Mouse (Mus musculus): Measurements from ENCODE around the gene Nup98. TPM values are rescaled to one million over a fixed set of nuclear protein-coding genes. Genes with fewer than 3 reads are reported as not detected.

The Nup98 gene
- polyA plus RNA-seq, 1 experiment from 2014 or later = 30.0 TPM

- H3K79me2 ChIP-seq (ENCODE audit: inconsistent target) = no peaks in the 10 kb centered on the region
- WGBS (ENCODE audit: missing documents) = 81% methylated on average over 4 of the region's 4 CpGs
- H3K27ac ChIP-seq = no peak overlapping the region
- H3K36me3 ChIP-seq (ENCODE audit: inconsistent target) = no peaks in the 10 kb centered on the region; the same call in 1 of the 2 replicates
- H3K4me3 ChIP-seq (ENCODE audit: inconsistent target) = no peak overlapping the region
Measured at GRCm38 (mm10) chr7:102087336-102087735, 122.6 kb downstream of the Nup98 start.

DNA sequence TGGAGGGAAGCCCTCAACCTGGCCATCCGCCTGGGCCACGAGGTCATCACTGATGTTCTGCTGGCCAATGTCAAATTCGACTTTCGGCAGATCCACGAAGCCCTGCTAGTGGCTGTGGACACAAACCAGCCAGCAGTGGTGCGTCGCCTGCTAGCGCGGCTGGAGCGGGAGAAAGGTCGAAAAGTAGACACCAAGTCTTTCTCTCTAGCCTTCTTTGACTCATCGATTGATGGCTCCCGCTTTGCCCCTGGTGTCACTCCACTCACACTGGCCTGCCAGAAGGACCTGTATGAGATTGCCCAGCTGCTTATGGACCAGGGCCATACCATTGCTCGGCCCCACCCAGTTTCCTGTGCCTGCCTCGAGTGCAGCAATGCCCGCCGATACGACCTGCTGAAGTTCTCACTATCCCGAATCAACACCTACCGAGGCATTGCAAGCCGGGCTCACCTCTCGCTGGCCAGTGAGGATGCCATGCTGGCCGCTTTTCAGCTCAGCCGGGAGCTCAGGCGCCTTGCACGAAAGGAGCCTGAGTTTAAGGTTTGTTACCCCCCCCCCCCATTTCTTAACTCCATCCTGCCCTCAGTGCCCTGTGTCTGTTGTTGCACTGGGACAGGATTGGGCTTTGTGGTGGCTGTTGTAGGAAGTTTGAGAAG is 125.8 kb downstream of the Nup98 start:
- Histone ChIP-seq H3K27ac (no peak overlapping the region), H3K4me3 (ENCODE audit: inconsistent target) (no peak overlapping the region), H3K79me2 (ENCODE audit: inconsistent target) (no peaks in the 10 kb centered on the region), H3K36me3 (ENCODE audit: inconsistent target) (peaks cover 23% of the 10 kb centered on the region)
- WGBS (ENCODE audit: missing documents) = 94% methylated on average over 26 of the region's 26 CpGs

- Histone ChIP-seq H3K27ac (no peak within 1 kb of the TSS), H3K79me2 (ENCODE audit: inconsistent target) (no peaks in the 10 kb centered on the region), H3K36me3 (ENCODE audit: inconsistent target) (peaks cover 28% of the 10 kb centered on the region), H3K4me3 (ENCODE audit: inconsistent target) (no peak within 1 kb of the TSS)
- 80% methylated on average over 5 of the region's 5 CpGs for WGBS (ENCODE audit: missing documents)
Measured at GRCm38 (mm10) chr7:102082816-102083215, 127.2 kb downstream of the Nup98 start, which contains the start of gene Trpc2. Gene Trpc2 (plus strand): TSS chr7:102083116.

DNA sequence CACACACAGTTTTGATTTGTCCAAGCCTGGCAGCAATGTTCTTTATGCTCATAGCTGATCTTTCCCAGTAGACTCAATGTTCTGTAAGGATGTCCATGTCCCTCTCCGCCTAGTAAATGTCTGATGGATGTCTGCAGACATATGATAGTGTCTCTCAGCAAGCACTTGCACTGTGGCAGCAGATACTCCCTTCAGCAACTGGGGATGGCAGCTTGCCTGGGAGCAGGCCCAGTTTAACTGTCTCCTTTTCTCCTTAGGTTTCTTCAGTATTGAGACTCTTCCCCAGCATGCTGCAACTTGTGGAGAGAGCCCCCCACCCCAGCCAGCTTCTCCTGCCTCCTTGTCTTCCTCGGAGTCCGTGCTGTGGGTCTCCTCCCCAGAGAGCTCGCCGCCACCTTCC is 128.2 kb downstream of the Nup98 start:
- no peak overlapping the region for H3K4me3 ChIP-seq (ENCODE audit: inconsistent target)
- H3K79me2 ChIP-seq (ENCODE audit: inconsistent target) = no peaks in the 10 kb centered on the region
- no peak overlapping the region for H3K27ac ChIP-seq
- H3K36me3 ChIP-seq (ENCODE audit: inconsistent target) = peaks cover 28% of the 10 kb centered on the region
- 98% methylated on average over 5 of the region's 5 CpGs for WGBS (ENCODE audit: missing documents)

GRCm38 (mm10) chr7:102080311-102080710 is 129.7 kb downstream of the Nup98 start:
- Histone ChIP-seq H3K27ac (no peak overlapping the region), H3K79me2 (ENCODE audit: inconsistent target) (no peaks in the 10 kb centered on the region), H3K4me3 (ENCODE audit: inconsistent target) (no peak overlapping the region), H3K36me3 (ENCODE audit: inconsistent target) (peaks cover 35% of the 10 kb centered on the region)
- WGBS (ENCODE audit: missing documents) = 94% methylated on average over 8 of the region's 8 CpGs

- Histone ChIP-seq H3K79me2 (ENCODE audit: inconsistent target) (no peaks in the 10 kb centered on the region), H3K4me3 (ENCODE audit: inconsistent target) (no peak overlapping the region), H3K27ac (no peak overlapping the region), H3K36me3 (ENCODE audit: inconsistent target) (peaks cover 38% of the 10 kb centered on the region)
- 79% methylated on average over 7 of the region's 7 CpGs for WGBS (ENCODE audit: missing documents)
Measured at GRCm38 (mm10) chr7:102078517-102078916, 131.5 kb downstream of the Nup98 start.

DNA sequence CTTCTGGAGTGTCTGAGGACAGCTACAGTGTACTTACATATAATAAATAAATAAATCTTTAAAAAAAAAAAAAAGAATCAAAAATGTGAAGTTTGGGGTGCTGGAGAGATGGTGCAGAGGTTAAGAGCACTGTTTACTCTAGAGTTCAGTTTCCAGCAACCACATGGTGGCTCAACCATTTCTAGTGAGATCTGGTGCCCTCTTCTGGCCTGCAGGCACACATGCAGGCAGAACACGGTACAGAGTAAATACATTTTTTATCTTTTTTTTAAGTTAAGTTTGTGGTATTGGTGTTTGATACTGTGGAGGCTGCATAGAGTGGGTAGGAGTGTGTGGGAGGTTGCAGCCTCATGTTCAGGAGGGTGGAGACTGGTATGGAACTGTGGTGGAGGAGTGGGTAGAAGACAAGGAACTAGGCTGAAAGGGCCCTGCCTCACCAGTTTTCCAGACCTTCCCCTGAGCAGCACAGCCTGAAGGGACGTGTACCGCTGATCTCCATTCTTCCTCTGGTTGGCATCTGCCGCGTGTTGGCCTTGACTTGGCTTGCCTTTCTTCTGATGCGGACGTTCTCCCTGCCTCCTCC is 133.2 kb downstream of the Nup98 start:
- 68% methylated on average over 6 of the region's 7 CpGs for WGBS (ENCODE audit: missing documents)
- no peaks in the 10 kb centered on the region for H3K79me2 ChIP-seq (ENCODE audit: inconsistent target)
- no peak overlapping the region for H3K27ac ChIP-seq
- H3K36me3 ChIP-seq (ENCODE audit: inconsistent target) = peaks cover 45% of the 10 kb centered on the region
- H3K4me3 ChIP-seq (ENCODE audit: inconsistent target) = no peak overlapping the region

Other genes starting within 250 kb of the Nup98 start
- 56.7 to 120 TPM (median 96.3 TPM) in 3 replicates for gene Il18bp, start 191.5 kb downstream of the Nup98 start, polyA plus RNA-seq (2018)
- 17.9 to 24.1 TPM (median 19.6 TPM) in 3 replicates for gene Rnf121, start 144.7 kb downstream of the Nup98 start, polyA plus RNA-seq (2018)
- 9.5 to 11.5 TPM (median 11.5 TPM) in 3 replicates for gene Xndc1, start 144.7 kb downstream of the Nup98 start, polyA plus RNA-seq (2018)
- 0.07 to 0.19 TPM in 2 of 3 replicates, not detected in the other for gene Xntrpc, start 144.5 kb downstream of the Nup98 start, polyA plus RNA-seq (2018)
- gene Trpc2, start 127.1 kb downstream of the Nup98 start, polyA plus RNA-seq (2018) = 0.13 TPM in 1 of 3 replicates, not detected in the others
- gene Art1, start 108.4 kb downstream of the Nup98 start, polyA plus RNA-seq (2018) = not detected in 3 replicates
- not detected in 3 replicates for gene Art5, start 100.7 kb downstream of the Nup98 start, polyA plus RNA-seq (2018)
- not detected in 3 replicates for gene Chrna10, start 93.3 kb downstream of the Nup98 start, polyA plus RNA-seq (2018)
- 35.9 to 98.6 TPM (median 72.6 TPM) in 3 replicates for gene Pgap2, start within 50 bp of the Nup98 start, polyA plus RNA-seq (2018)
- gene Rhog, start 45.9 kb upstream of the Nup98 start, polyA plus RNA-seq (2018) = 307 to 396 TPM (median 393 TPM) in 3 replicates
- gene Stim1, start 57.6 kb upstream of the Nup98 start, polyA plus RNA-seq (2018) = 32.9 to 38.1 TPM (median 35.0 TPM) in 3 replicates
- 17.3 to 71.9 TPM (median 64.3 TPM) in 3 replicates for gene Rrm1, start 231.5 kb upstream of the Nup98 start, polyA plus RNA-seq (2018)

All from macrophage (primary cell).